Mouse (Mus musculus) liver, embryonic 15.5 days (tissue): ENCODE results near the gene Pawr. TPM values are rescaled to one million over a fixed set of nuclear protein-coding genes. Genes with fewer than 3 reads are reported as not detected.

Experiments used
- ATAC-seq: fragments of 200-750 bp; cut with Nextera tagmentation; 2 replicates; pipeline ENCODE4 v1.8.0; 2017; ENCODE audit warnings: moderate number of reproducible peaks, mild to moderate bottlenecking, moderate library complexity; ENCODE audit not compliant: insufficient read depth
- H3K27ac ChIP-seq: fragments of 300-500 bp; sonication (generic); replicated peaks from 2 replicates; pipeline ENCODE4 v1.5.1; 2015; ENCODE audit warnings: mild to moderate bottlenecking, inconsistent platforms
- H3K27me3 ChIP-seq: fragments of 300-500 bp; sonication (generic); 2 replicates; pipeline ENCODE4 v1.6.1; 2015; ENCODE audit warnings: mild to moderate bottlenecking, inconsistent platforms
- H3K36me3 ChIP-seq: fragments of 300-500 bp; sonication (generic); replicated peaks from 2 replicates; pipeline ENCODE4 v1.6.1; 2015; ENCODE audit warnings: moderate library complexity, mild to moderate bottlenecking, inconsistent platforms
- H3K4me1 ChIP-seq: fragments of 300-500 bp; sonication (generic); replicated peaks from 2 replicates; pipeline ENCODE4 v1.6.1; 2015; ENCODE audit warnings: inconsistent platforms
- H3K4me2 ChIP-seq: fragments of 300-500 bp; sonication (generic); 2 replicates; pipeline ENCODE4 v1.6.1; 2015; ENCODE audit warnings: moderate library complexity, mild to moderate bottlenecking, inconsistent platforms
- H3K4me3 ChIP-seq: fragments of 300-500 bp; sonication (generic); replicated peaks from 2 replicates; pipeline ENCODE4 v1.5.1; 2015; ENCODE audit warnings: mild to moderate bottlenecking, inconsistent platforms
- H3K9ac ChIP-seq: fragments of 300-500 bp; sonication (generic); 2 replicates; pipeline ENCODE4 v1.6.1; 2015; ENCODE audit warnings: moderate library complexity, mild to moderate bottlenecking, inconsistent platforms
- H3K9me3 ChIP-seq: fragments of 300-500 bp; sonication (generic); replicated peaks from 2 replicates; pipeline ENCODE4 v1.6.1; 2016; ENCODE audit warnings: inconsistent platforms
- WGBS: fragments of 180-500 bp; shearing (Covaris S2); methylation state at CpG from one replicate; pipeline ENCODE4 v1.1.7; 2015; ENCODE audit warnings: mixed read lengths; ENCODE audit not compliant: insufficient replicate concordance; 5-methylcytosine and 5-hydroxymethylcytosine counted together
- polyA plus RNA-seq: library from polyadenylated mRNA; unstranded; fragments of >200 nt; fragmentation: Nextera tagmentation; extraction: Ambion mirVana; gene quantifications from 2 replicates; pipeline ENCODE4 v1.2.1, GENCODE M21; 2015

The Pawr gene
- polyA plus RNA-seq, 1 experiment from 2014 or later, result 4.1 TPM

DNA sequence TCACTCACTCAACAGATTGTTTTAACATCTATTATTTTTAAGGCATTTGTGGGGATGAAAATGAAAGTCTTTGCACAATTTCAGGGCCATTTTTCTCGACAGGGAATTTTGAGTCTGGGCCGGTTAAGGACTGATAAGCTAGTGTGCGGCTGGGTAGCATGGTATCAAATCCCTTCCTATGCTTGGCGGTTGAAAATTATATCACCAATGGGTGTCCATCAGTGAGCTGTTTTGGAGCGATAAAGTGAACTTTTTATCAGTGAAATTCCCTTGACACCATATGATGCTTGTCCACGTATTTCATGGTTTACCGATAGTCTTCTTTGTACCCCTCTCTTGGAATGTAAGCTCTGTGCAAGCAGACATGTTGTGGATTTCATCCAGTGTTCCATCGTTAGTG lies 17.5 kb upstream of the Pawr start:
- H3K27me3 ChIP-seq, result no peaks in the 10 kb centered on the region
- no peak overlapping the region for H3K4me2 ChIP-seq
- WGBS, result 60% methylated on average over 8 of the region's 8 CpGs
- peak; percentile 47; the same call in 1 of the 2 replicates for ATAC-seq
- no peak overlapping the region for H3K27ac ChIP-seq
- H3K4me3 ChIP-seq, result no peak overlapping the region
- no peak overlapping the region for H3K9ac ChIP-seq
- H3K36me3 ChIP-seq, result no peaks in the 10 kb centered on the region
- H3K4me1 ChIP-seq, result peaks cover 4% of the 10 kb centered on the region; the same call in 1 of the 2 replicates
- no peaks in the 10 kb centered on the region for H3K9me3 ChIP-seq

DNA sequence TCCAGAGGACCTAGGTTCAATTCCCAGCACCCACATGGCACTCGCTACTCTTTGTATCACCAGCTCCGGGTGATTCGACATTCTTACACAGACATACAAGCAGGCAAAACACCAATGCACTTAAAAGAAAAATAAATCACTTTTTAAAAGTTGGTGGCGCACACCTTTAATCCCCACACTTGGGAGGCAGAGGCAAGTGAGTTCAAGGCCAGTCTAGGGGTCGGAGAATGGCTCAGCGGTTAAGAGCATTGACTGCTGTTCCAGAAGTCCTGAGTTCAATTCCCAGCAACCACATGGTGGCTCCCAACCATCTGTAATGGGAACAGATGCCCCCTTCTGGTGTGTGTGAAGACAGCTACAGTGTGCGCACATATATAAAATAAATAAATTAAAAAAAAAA lies 16.7 kb upstream of the Pawr start:
- Histone ChIP-seq H3K9me3 (no peaks in the 10 kb centered on the region), H3K4me3 (no peak overlapping the region), H3K9ac (no peak overlapping the region), H3K27ac (no peak overlapping the region), H3K4me1 (peaks cover 4% of the 10 kb centered on the region; the same call in 1 of the 2 replicates), H3K27me3 (no peaks in the 10 kb centered on the region), H3K4me2 (no peak overlapping the region), H3K36me3 (no peaks in the 10 kb centered on the region)
- no peak for ATAC-seq
- 86% methylated on average over 7 of the region's 7 CpGs for WGBS

DNA sequence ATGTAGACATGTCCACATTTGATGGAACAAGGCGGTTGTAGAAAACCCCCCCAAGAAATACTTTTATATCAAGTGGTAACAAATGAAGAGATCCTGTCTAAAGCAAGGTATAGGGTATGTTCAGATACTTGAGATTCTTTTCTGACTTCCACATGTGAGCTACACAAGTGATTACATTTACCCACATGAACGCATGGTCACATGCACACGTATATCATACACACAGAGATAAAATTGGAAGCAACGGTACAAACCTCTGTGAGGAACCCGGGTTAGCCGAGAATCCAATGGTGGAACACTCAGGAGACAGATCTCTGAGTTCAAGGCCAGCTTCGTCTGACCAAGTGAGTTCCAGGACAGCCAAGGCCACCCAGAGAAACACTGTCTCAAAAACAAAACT lies 3.6 kb upstream of the Pawr start:
- peaks cover 23% of the 10 kb centered on the region for H3K4me1 ChIP-seq
- WGBS, result 53% methylated on average over 7 of the region's 7 CpGs
- no peaks in the 10 kb centered on the region for H3K36me3 ChIP-seq
- H3K27ac ChIP-seq, result no peak overlapping the region
- no peak overlapping the region for H3K4me2 ChIP-seq
- H3K9ac ChIP-seq, result no peak overlapping the region
- H3K27me3 ChIP-seq, result peaks cover 37% of the 10 kb centered on the region
- H3K9me3 ChIP-seq, result no peaks in the 10 kb centered on the region
- no peak overlapping the region for H3K4me3 ChIP-seq
- no peak for ATAC-seq

DNA sequence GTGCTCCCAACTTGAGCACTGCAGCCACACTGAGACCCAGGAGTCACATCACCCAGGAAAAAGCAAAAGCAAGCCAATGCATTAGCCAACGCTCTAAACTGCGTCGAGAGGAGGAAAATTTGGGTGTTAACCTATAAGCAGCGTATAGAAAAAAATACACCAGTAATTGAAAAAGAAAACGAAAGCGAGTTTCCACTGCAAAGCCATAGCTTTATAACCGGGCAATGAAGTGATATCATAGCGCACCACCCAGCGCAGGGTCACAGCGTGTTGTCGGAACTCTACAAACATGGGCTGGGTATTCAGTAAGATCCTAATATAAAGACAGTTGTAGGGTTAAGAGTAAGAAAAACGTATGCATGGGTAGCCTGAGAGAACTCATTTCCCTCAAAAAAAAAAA lies 2.9 kb upstream of the Pawr start:
- 79% methylated on average over 12 of the region's 12 CpGs for WGBS
- H3K9me3 ChIP-seq, result no peaks in the 10 kb centered on the region

DNA sequence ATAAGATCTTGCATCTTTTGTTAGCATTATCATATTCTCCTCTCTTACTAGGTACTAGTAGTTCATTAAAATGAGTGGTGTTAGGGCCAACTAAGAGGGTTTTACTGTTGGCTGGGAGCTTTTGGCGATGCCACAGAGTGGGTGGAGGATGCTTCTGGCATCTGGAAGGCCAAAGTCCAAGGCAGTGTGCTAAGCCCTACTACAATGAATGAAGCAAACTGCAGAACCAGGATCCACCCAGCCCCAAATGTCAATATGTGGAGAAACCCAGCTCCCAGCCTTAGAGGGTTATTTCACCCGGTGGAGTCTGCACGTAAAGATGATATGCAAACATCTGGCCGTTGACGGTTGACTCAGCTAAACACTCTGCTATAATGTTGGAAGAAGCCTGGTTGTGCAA lies 2.1 kb upstream of the Pawr start:
- no peak overlapping the region for H3K4me2 ChIP-seq
- H3K4me3 ChIP-seq, result no peak overlapping the region
- 61% methylated on average over 5 of the region's 5 CpGs for WGBS
- no peak overlapping the region for H3K9ac ChIP-seq
- no peak for ATAC-seq
- no peaks in the 10 kb centered on the region for H3K36me3 ChIP-seq
- H3K27me3 ChIP-seq, result peaks cover 48% of the 10 kb centered on the region
- H3K27ac ChIP-seq, result no peak overlapping the region
- H3K9me3 ChIP-seq, result no peaks in the 10 kb centered on the region
- peaks cover 23% of the 10 kb centered on the region for H3K4me1 ChIP-seq

More for the DNA sequence above, 2.9 kb upstream of the Pawr start:
- ATAC-seq, result no peak
- H3K4me3 ChIP-seq, result no peak overlapping the region
- H3K36me3 ChIP-seq, result no peaks in the 10 kb centered on the region
- H3K27me3 ChIP-seq, result peaks cover 43% of the 10 kb centered on the region
- peaks cover 23% of the 10 kb centered on the region for H3K4me1 ChIP-seq
- H3K9ac ChIP-seq, result no peak overlapping the region
- no peak overlapping the region for H3K27ac ChIP-seq
- no peak overlapping the region for H3K4me2 ChIP-seq

DNA sequence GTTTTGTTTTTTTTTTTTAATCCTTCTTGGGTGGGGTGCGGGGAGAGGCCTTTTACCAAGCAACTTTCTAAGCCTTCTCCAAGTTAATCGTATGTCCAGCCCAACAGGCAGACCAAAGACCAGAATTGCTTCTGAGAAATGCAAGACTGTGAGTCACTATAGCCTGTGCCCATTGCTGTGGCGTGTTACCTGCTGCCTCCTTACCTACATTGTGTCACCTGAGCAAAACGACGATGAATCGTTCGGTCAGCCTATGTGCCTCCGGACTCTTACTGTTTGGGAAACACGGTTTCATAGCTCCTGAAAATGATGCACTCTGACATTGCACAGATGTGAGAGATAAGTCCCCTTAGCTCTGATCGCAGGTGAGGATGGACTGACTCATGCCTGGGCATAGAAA lies 957 bp upstream of the Pawr start:
- no peak overlapping the region for H3K27ac ChIP-seq
- H3K9me3 ChIP-seq, result no peaks in the 10 kb centered on the region
- peak overlapping the region; percentile 67; the same call in 1 of the 2 replicates for H3K4me3 ChIP-seq
- H3K9ac ChIP-seq, result no peak overlapping the region
- peak overlapping the region; percentile 87 for H3K4me2 ChIP-seq
- peaks cover 48% of the 10 kb centered on the region for H3K27me3 ChIP-seq
- H3K36me3 ChIP-seq, result no peaks in the 10 kb centered on the region
- ATAC-seq, result no peak
- H3K4me1 ChIP-seq, result peaks cover 23% of the 10 kb centered on the region
- WGBS, result 10% methylated on average over 10 of the region's 10 CpGs

DNA sequence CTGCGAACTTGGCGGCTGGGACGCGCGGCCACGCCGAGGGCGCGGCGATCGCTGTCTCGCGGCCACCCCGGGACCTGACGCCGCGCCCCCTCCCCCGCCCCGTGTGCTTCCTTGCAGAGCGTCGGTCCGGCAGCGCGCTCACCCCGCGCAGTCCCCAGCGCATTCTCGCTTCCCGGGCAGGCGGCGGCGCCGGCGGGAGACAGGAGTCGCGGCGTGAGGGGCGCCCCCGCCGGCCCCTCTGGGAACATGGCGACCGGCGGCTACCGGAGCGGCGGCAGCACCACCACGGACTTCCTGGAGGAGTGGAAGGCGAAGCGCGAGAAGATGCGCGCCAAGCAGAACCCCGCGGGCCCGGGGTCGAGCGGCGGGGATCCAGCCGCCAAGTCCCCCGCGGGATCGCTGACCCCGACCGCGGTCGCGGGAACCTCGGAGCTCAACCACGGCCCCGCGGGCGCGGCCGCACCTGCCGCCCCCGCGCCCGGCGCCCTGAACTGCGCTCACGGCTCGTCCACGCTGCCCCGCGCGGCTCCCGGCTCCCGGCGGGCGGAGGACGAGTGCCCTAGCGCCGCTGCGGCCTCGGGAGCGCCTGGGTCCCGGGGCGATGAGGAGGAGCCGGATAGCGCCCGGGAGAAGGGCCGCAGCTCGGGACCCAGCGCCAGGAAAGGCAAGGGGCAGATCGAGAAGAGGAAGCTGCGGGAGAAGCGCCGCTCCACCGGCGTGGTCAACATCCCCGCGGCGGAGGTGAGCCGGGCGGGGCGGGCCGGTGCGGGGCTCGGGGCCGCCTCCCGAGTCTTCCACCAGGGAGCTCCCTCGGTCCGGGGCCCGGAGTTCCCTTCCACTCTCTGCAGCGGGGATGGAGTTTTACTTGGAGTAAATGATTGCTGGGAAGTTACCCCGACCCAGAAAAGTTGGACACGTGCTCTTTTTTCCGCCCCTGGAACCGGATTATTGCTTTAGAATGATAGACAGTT lies 935 bp downstream of the Pawr start:
- Histone ChIP-seq H3K4me3 (peak overlapping the region; percentile 67), H3K9me3 (no peaks in the 10 kb centered on the region), H3K9ac (peak overlapping the region; percentile 60), H3K4me1 (peaks cover 23% of the 10 kb centered on the region), H3K36me3 (no peaks in the 10 kb centered on the region), H3K4me2 (peak overlapping the region; percentile 87), H3K27ac (peak overlapping the region; percentile 62), H3K27me3 (peaks cover 48% of the 10 kb centered on the region)
- ATAC-seq, result peak; percentile 39
- WGBS, result under 1% methylated on average over 114 of the region's 129 CpGs

DNA sequence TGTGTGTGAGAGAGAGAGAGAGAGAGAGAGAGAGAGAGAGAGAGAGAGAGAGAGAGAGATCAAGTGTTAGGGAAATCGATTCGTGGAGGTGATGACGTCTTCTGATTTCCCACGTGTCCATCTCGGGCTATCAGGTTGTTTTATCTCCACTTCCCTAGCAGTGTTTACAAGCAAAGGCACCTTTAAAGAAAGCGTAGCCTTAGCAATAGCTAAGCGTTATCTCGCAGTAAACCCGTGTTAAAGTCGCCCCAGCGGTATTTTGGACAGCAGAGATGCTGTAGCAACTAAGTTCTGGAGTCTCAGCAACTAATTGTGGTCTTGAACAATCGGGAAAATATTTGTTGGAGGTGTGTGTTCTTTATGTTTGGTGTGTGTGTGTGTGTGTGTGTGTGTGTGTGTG lies 1.7 kb downstream of the Pawr start:
- H3K27ac ChIP-seq, result 0 out of 2 replicates have a peak overlapping the region, but pooled peaks have one; percentile 62
- peaks cover 23% of the 10 kb centered on the region for H3K4me1 ChIP-seq
- whole genome bisulfite sequencing, result 7% methylated on average over 12 of the region's 12 CpGs
- H3K9me3 ChIP-seq, result no peaks in the 10 kb centered on the region
- peak overlapping the region; percentile 67 for H3K4me3 ChIP-seq
- H3K27me3 ChIP-seq, result peaks cover 48% of the 10 kb centered on the region
- no peak overlapping the region for H3K9ac ChIP-seq
- H3K4me2 ChIP-seq, result peak overlapping the region; percentile 87
- no peaks in the 10 kb centered on the region for H3K36me3 ChIP-seq
- ATAC-seq, result no peak

DNA sequence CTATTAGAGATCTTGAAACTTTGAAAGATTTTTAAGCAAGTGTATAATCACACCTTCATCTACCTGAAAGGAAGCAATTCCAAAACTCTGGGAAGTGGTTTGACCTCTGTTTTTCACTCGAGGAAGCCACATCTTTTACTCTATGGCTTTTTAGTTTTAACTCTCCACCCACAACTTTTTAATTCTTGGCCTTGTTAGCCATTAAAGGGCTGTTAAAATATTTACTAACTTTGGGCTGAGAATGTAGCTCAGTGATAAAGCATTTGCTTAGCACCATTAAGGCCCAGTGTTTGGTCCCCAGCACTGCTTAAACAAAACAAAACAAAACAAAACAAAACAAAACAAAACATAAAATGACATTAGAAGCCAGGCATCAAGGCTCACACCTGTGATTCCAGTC lies 2.2 kb downstream of the Pawr start:
- Histone ChIP-seq H3K36me3 (no peaks in the 10 kb centered on the region), H3K4me3 (no peak overlapping the region), H3K9me3 (no peaks in the 10 kb centered on the region), H3K27ac (no peak overlapping the region), H3K4me2 (peak overlapping the region; percentile 87), H3K4me1 (peaks cover 23% of the 10 kb centered on the region), H3K9ac (no peak overlapping the region), H3K27me3 (peaks cover 48% of the 10 kb centered on the region)
- WGBS, result 18% methylated on average over 1 of the region's 1 CpGs
- ATAC-seq, result no peak

DNA sequence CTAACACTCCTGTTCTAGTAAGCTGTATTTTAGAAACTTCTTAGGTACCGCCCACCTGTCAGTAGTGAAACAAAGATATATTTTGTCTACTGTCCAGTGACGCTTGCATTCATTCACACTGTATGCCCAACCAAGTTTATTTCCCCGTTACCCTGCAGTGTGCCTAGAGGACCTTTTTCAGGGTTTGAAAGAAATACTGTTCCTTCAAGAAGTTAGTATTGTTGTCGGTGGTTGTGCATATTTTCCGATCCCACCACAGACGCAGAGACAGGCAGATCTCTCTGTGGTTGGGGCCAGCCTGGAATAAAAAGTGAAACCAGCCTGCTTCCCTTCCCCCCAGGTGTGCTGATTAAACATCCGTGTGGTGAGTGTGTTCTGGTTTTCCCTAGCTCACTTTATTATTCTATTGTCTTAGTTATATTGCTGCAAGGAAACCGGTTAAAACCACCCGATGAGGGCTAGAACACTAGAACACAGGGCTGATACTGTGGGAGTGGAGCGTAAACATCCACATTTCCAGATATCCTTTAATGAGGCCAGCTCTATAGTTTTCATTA lies 3.9 kb downstream of the Pawr start:
- ATAC-seq, result no peak
- Histone ChIP-seq H3K4me3 (no peak overlapping the region), H3K36me3 (no peaks in the 10 kb centered on the region), H3K27me3 (peaks cover 37% of the 10 kb centered on the region), H3K9ac (no peak overlapping the region), H3K4me1 (peaks cover 23% of the 10 kb centered on the region), H3K9me3 (no peaks in the 10 kb centered on the region), H3K4me2 (no peak overlapping the region), H3K27ac (no peak overlapping the region)
- 72% methylated on average over 10 of the region's 10 CpGs for WGBS

DNA sequence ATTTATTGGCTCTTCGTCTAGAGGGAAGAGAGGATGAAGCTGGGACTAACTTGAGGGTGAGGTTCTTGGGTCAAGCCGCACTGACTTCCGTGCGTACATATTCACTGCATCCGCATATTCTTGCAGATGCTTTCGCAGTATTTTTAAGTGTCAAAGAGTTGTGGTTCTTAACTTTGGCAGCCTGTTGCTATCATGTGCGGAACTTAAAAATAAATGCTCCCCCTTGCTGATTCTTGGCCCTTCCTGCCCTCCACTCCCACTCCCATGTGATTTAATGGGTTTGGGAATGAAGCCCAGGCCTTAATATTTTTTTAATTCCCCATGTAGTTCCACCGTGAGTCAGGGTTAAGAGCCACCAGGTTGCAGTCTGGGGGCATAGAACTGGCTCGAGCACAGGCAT lies 4.7 kb downstream of the Pawr start:
- H3K27me3 ChIP-seq, result peaks cover 29% of the 10 kb centered on the region
- no peak overlapping the region for H3K4me3 ChIP-seq
- WGBS, result 75% methylated on average over 9 of the region's 9 CpGs
- ATAC-seq, result no peak
- H3K9me3 ChIP-seq, result no peaks in the 10 kb centered on the region
- H3K9ac ChIP-seq, result no peak overlapping the region
- H3K4me1 ChIP-seq, result peaks cover 17% of the 10 kb centered on the region
- no peak overlapping the region for H3K4me2 ChIP-seq
- H3K27ac ChIP-seq, result no peak overlapping the region
- no peaks in the 10 kb centered on the region for H3K36me3 ChIP-seq
